Mouse (Mus musculus): ENCODE results near the gene Flt3.

Gene Flt3

GRCm38 (mm10) chr5:147399843-147400504 is at the start of gene Flt3:
TSS of gene Flt3 (minus strand) at chr5:147400489.
- DNase-seq: peak; percentile 51

- DNase-seq: no peak
Measured at GRCm38 (mm10) chr5:147448933-147449332, 48.6 kb upstream of the Flt3 start.

GRCm38 (mm10) chr5:147448526-147448925 is 48.2 kb upstream of the Flt3 start:
- DNase-seq: peak; percentile 31

GRCm38 (mm10) chr5:147445252-147445651 is 45.0 kb upstream of the Flt3 start:
- DNase-seq: no peak

GRCm38 (mm10) chr5:147444757-147445156 is 44.5 kb upstream of the Flt3 start:
- no peak for DNase-seq

- DNase-seq: no peak
Measured at GRCm38 (mm10) chr5:147444298-147444697, 44.0 kb upstream of the Flt3 start.

GRCm38 (mm10) chr5:147442741-147443140 is 42.5 kb upstream of the Flt3 start:
- no peak for DNase-seq

GRCm38 (mm10) chr5:147441979-147442378 is 41.7 kb upstream of the Flt3 start:
- DNase-seq: no peak

- DNase-seq: no peak
Measured at GRCm38 (mm10) chr5:147440996-147441507, 40.8 kb upstream of the Flt3 start.

- no peak for DNase-seq
Measured at GRCm38 (mm10) chr5:147436491-147436890, 36.2 kb upstream of the Flt3 start.

- no peak for DNase-seq
Measured at GRCm38 (mm10) chr5:147435751-147436150, 35.5 kb upstream of the Flt3 start.

- no peak for DNase-seq
Measured at GRCm38 (mm10) chr5:147435224-147435623, 34.9 kb upstream of the Flt3 start.

GRCm38 (mm10) chr5:147432927-147433326 is 32.6 kb upstream of the Flt3 start:
- DNase-seq: no peak

- DNase-seq: peak; percentile 90
Measured at GRCm38 (mm10) chr5:147430936-147431839, 30.9 kb upstream of the Flt3 start.

- DNase-seq: no peak
Measured at GRCm38 (mm10) chr5:147430361-147430935, 30.2 kb upstream of the Flt3 start.

GRCm38 (mm10) chr5:147429535-147430305 is 29.4 kb upstream of the Flt3 start, which contains the start of gene Pan3:
TSS of gene Pan3 (plus strand) at chr5:147430161.
- DNase-seq: peak; percentile 96

GRCm38 (mm10) chr5:147426048-147426805 is 25.9 kb upstream of the Flt3 start:
- DNase-seq: peak; percentile 63

GRCm38 (mm10) chr5:147423612-147424011 is 23.3 kb upstream of the Flt3 start:
- no peak for DNase-seq

- peak; percentile 91 for DNase-seq
Measured at GRCm38 (mm10) chr5:147418394-147419121, 18.3 kb upstream of the Flt3 start.

- no peak for DNase-seq
Measured at GRCm38 (mm10) chr5:147417986-147418385, 17.7 kb upstream of the Flt3 start.

GRCm38 (mm10) chr5:147410585-147410984 is 10.3 kb upstream of the Flt3 start:
- no peak for DNase-seq
